Mouse (Mus musculus) spleen, adult 12 weeks (tissue): ENCODE measurements around the gene Prl3d2.
"Not testable (repeated sequence)": the region's sequence is repeated elsewhere in the genome, so short reads cannot be mapped to it uniquely, and the experiment has no call there.

Source experiments
- DNase-seq: peaks from one replicate; pipeline ENCODE4 v3.0.0; 2022; ENCODE audit warnings: low spot score

Gene Prl3d2

DNA sequence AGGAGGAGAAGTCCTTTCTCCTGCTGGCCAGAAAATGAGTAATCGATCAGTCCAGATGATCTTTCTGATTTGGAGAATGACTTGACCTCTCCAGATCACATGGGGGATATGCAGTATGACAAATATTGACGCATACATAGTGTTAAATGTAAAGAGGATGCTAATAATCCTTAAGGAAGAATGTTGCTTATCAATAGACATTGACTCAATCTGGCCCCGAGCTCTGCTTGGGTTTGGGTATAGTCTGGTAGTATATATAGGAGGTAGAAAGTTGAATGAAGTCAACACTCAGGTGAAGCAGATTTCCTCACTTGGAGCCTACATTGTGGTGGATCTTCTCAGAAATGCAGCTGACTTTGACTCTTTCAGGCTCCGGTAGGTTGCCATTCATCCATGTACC is at the start of gene Prl3d2:
Gene Prl3d2, plus strand, starts transcription at position 301 of the 400 bp plus-strand sequence.
- DNase-seq, result not testable (repeated sequence)

DNA sequence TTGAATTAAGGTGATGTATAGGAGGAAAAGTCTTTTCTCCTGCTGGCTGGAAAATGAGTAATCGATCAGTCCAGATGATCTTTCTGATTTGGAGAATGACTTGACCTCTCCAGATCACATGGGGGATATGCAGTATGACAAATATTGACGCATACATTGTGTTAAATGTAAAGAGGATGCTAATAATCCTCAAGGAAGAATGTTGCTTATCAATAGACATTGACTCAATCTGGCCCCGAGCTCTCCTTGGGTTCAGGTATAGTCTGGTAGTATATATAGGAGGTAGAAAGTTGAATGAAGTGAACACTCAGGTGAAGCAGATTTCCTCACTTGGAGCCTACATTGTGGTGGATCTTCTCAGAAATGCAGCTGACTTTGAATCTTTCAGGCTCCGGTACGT is 27.6 kb upstream of the Prl3d2 start, which contains the start of gene Prl3d1:
Gene Prl3d1, plus strand, starts transcription at position 301 of the 400 bp plus-strand sequence.
- not testable (repeated sequence) for DNase-seq

DNA sequence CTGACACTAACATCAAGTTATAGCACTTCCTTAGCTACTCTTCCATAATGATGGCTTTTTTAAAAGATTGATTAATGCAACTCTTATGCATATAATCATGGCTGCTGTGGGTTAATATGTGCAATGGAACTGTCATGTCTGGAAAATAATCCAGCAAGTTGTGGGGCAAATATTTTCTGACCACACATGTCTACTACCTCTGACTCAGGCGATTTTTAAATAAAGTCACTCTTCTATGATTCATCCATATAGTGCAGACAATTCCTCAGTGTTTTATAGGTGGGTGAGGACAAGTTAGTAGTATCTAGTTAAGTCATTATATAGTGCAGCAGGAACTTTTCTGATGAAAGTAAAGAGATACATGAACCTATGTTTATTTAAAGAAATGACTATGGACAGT is 26.8 kb downstream of the Prl3d2 start:
- DNase-seq, result no peak

DNA sequence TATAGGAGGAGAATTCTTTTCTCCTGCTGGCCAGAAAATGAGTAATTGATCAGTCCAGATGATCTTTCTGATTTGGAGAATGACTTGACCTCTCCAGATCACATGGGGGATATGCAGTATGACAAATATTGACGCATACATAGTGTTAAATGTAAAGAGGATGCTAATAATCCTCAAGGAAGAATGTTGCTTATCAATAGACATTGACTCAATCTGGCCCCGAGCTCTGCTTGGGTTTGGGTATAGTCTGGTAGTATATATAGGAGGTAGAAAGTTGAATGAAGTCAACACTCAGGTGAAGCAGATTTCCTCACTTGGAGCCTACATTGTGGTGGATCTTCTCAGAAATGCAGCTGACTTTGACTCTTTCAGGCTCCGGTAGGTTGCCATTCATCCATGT is 35.0 kb downstream of the Prl3d2 start, which contains the start of gene Prl3d3:
Gene Prl3d3, plus strand, starts transcription at position 301 of the 400 bp plus-strand sequence.
- not testable (repeated sequence) for DNase-seq
